Mouse (Mus musculus): ENCODE data around the gene Ahsa1.

The Ahsa1 gene

DNA sequence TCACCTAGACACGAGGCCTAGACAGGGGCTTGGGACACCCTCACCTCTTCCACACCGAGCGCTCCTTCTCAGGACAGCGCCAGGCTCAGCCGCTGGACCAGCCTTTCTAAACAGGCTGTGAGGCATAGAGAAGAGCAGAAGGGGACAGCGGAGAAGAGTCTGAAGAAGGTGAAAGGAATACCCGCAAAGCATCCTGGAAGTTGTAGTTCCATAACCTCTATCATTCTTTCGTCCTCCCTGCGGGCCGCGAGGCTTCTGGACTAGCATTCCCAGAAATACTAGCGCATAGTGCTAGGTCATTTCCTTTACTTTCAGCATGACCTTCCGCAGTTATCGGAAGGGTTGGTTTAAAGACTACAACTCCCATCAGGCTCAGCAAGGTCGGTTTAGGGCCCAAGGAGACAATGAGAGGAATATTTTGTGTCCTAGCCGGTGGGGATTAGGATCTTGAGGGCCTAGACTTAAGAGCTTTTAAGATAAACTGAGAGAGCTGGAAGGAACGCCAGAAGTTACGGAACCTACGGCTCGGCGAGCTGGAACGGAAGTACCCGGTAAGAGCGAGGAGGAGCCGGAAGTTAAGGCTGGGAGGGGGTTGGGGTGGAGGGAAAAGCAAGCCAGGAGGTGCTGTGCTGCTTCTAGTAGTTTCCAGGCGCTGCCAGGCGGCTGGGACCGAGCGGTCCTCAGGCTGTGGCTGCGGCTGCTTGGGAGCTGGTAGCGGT lies at the start of gene Ahsa1, which contains the start of gene Vipas39:
TSS of gene Ahsa1 (plus strand) at position 372 of the 719 bp plus-strand sequence.
TSS of gene Vipas39 (minus strand) at position 149 of the 719 bp plus-strand sequence.
- H3K27me3 ChIP-seq (ENCODE audit: control insufficient read depth, insufficient read depth, low read length, poor library complexity, severe bottlenecking), result no peaks in the 10 kb centered on the region
- peaks cover 16% of the 10 kb centered on the region for H3K36me3 ChIP-seq (ENCODE audit: control insufficient read depth, insufficient read depth, low read length, poor library complexity, severe bottlenecking)
- DNase-seq (ENCODE audit: low read depth, low spot score), result peak; percentile 96

GRCm38 (mm10) chr12:87217596-87217995 lies 48.7 kb upstream of the Ahsa1 start:
- no peak for DNase-seq (ENCODE audit: low read depth, low spot score)
- Histone ChIP-seq H3K36me3 (ENCODE audit: control insufficient read depth, insufficient read depth, low read length, poor library complexity, severe bottlenecking) (peaks cover 3% of the 10 kb centered on the region; the same call in 1 of the 2 replicates), H3K27me3 (ENCODE audit: control insufficient read depth, insufficient read depth, low read length, poor library complexity, severe bottlenecking) (no peaks in the 10 kb centered on the region)

DNA sequence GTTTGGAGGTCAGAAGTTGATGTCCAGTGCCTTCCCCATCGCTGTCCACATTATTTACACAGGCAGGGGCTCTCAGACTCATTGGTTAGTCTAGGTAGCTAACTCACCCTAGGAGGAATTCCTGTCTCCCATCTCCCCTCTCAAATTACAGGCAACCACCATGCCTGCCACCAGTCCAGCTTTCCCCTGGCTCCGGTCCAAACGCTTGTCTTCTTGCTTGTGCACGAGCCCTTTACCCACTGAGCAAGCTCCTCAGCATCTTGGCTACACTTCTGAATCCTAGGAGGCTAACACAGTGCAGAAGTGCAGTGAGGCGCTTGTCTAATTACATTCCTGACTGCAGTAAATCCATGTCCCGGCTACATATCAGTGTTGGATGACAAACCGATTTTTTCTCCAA lies 46.9 kb upstream of the Ahsa1 start:
- Histone ChIP-seq H3K27me3 (ENCODE audit: control insufficient read depth, insufficient read depth, low read length, poor library complexity, severe bottlenecking) (no peaks in the 10 kb centered on the region), H3K36me3 (ENCODE audit: control insufficient read depth, insufficient read depth, low read length, poor library complexity, severe bottlenecking) (peaks cover 3% of the 10 kb centered on the region; the same call in 1 of the 2 replicates)
- DNase-seq (ENCODE audit: low read depth, low spot score), result no peak

- DNase-seq (ENCODE audit: low read depth, low spot score), result no peak
- H3K27me3 ChIP-seq (ENCODE audit: control insufficient read depth, insufficient read depth, low read length, poor library complexity, severe bottlenecking), result no peaks in the 10 kb centered on the region
- H3K36me3 ChIP-seq (ENCODE audit: control insufficient read depth, insufficient read depth, low read length, poor library complexity, severe bottlenecking), result peaks cover 3% of the 10 kb centered on the region; the same call in 1 of the 2 replicates
These were observed 41.3 kb upstream of the Ahsa1 start for GRCm38 (mm10) chr12:87224950-87225349.

GRCm38 (mm10) chr12:87226801-87227200 lies 39.5 kb upstream of the Ahsa1 start:
- no peak for DNase-seq (ENCODE audit: low read depth, low spot score)
- no peaks in the 10 kb centered on the region for H3K36me3 ChIP-seq (ENCODE audit: control insufficient read depth, insufficient read depth, low read length, poor library complexity, severe bottlenecking)
- no peaks in the 10 kb centered on the region for H3K27me3 ChIP-seq (ENCODE audit: control insufficient read depth, insufficient read depth, low read length, poor library complexity, severe bottlenecking)

DNA sequence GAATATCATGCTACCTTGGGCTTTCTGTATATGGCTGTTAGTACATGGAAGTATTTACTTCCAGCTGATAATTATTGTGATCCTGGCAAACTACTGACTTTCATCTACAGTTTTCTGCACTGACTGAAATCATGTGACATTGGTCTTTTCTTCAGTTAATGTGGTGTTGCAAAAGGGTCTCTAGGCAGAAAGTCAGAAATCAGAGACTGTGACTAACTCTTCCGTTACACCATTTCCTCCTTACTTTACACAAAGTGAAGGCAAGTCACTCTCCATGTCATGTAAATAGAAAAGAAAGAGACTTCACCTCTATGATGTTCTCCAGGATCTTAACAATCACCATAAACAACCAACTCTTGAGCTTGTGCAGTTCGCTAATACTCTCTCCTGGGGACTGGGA lies 36.6 kb upstream of the Ahsa1 start:
- DNase-seq (ENCODE audit: low read depth, low spot score), result no peak
- Histone ChIP-seq H3K27me3 (ENCODE audit: control insufficient read depth, insufficient read depth, low read length, poor library complexity, severe bottlenecking) (no peaks in the 10 kb centered on the region), H3K36me3 (ENCODE audit: control insufficient read depth, insufficient read depth, low read length, poor library complexity, severe bottlenecking) (no peaks in the 10 kb centered on the region)

GRCm38 (mm10) chr12:87230379-87230895 lies 35.8 kb upstream of the Ahsa1 start:
- H3K36me3 ChIP-seq (ENCODE audit: control insufficient read depth, insufficient read depth, low read length, poor library complexity, severe bottlenecking), result no peaks in the 10 kb centered on the region
- no peaks in the 10 kb centered on the region for H3K27me3 ChIP-seq (ENCODE audit: control insufficient read depth, insufficient read depth, low read length, poor library complexity, severe bottlenecking)
- no peak for DNase-seq (ENCODE audit: low read depth, low spot score)

DNA sequence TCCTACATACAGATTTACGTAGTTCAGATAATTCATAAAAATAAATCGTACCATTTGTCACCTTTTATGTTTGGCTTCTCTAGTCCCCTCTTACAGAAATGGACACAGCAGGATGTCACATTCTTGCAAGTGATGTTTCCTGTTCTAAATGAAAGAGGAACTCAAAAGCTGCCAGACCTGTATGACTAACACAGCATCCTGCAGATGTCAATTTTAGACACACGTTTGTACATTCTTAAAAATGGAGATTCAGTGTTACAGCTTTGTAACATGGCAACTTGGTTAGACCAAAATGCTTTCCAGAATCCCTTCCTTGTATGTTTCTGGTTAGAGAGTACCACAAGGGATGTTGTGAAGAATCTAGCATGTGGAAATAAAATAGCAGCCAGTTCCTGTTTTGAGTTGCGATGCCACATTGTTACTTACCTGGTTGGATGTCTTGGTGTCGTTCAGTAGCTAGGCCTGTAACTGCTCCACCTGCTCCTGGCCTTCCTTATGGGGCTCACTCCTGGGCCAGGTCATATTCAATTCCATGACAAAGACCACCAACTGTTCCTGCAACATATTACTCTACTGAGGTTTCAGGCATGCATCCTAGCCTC lies 29.3 kb upstream of the Ahsa1 start:
- Histone ChIP-seq H3K27me3 (ENCODE audit: control insufficient read depth, insufficient read depth, low read length, poor library complexity, severe bottlenecking) (no peaks in the 10 kb centered on the region), H3K36me3 (ENCODE audit: control insufficient read depth, insufficient read depth, low read length, poor library complexity, severe bottlenecking) (peaks cover 10% of the 10 kb centered on the region; the same call in 1 of the 2 replicates)
- peak; percentile 68 for DNase-seq (ENCODE audit: low read depth, low spot score)

GRCm38 (mm10) chr12:87238632-87239031 lies 27.6 kb upstream of the Ahsa1 start, which contains the start of gene Noxred1:
Gene Noxred1, minus strand, starts transcription at chr12:87238732.
- DNase-seq (ENCODE audit: low read depth, low spot score), result no peak
- peaks cover 13% of the 10 kb centered on the region for H3K36me3 ChIP-seq (ENCODE audit: control insufficient read depth, insufficient read depth, low read length, poor library complexity, severe bottlenecking)
- H3K27me3 ChIP-seq (ENCODE audit: control insufficient read depth, insufficient read depth, low read length, poor library complexity, severe bottlenecking), result no peaks in the 10 kb centered on the region

- H3K27me3 ChIP-seq (ENCODE audit: control insufficient read depth, insufficient read depth, low read length, poor library complexity, severe bottlenecking), result no peaks in the 10 kb centered on the region
- no peak for DNase-seq (ENCODE audit: low read depth, low spot score)
- peaks cover 14% of the 10 kb centered on the region for H3K36me3 ChIP-seq (ENCODE audit: control insufficient read depth, insufficient read depth, low read length, poor library complexity, severe bottlenecking)
These were observed 16.1 kb upstream of the Ahsa1 start for GRCm38 (mm10) chr12:87250161-87250560.

DNA sequence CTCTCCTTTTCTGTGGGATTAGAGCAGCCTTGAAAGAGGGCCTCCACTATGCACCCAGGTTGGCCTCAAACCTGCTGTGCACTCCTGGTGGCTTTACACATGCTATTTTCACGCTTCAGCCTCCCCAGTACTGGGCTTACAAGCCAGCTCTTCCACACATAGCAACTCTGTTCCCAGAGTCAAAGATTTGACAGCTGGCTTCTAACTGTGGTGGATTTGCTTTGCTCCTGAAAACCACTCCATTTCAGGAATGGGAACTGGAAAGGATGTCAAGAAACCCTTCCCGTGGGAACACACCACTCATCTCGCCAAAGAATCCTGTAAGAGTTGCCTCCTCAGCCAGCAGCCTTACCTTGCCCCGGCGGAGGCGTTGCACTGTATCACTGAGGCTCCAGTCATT lies 12.4 kb upstream of the Ahsa1 start:
- no peak for DNase-seq (ENCODE audit: low read depth, low spot score)
- H3K36me3 ChIP-seq (ENCODE audit: control insufficient read depth, insufficient read depth, low read length, poor library complexity, severe bottlenecking), result peaks cover 23% of the 10 kb centered on the region
- H3K27me3 ChIP-seq (ENCODE audit: control insufficient read depth, insufficient read depth, low read length, poor library complexity, severe bottlenecking), result no peaks in the 10 kb centered on the region

- H3K27me3 ChIP-seq (ENCODE audit: control insufficient read depth, insufficient read depth, low read length, poor library complexity, severe bottlenecking), result no peaks in the 10 kb centered on the region
- peaks cover 26% of the 10 kb centered on the region for H3K36me3 ChIP-seq (ENCODE audit: control insufficient read depth, insufficient read depth, low read length, poor library complexity, severe bottlenecking)
- no peak for DNase-seq (ENCODE audit: low read depth, low spot score)
These were observed 9.7 kb upstream of the Ahsa1 start for GRCm38 (mm10) chr12:87256629-87257028.

- no peak for DNase-seq (ENCODE audit: low read depth, low spot score)
- Histone ChIP-seq H3K36me3 (ENCODE audit: control insufficient read depth, insufficient read depth, low read length, poor library complexity, severe bottlenecking) (peaks cover 21% of the 10 kb centered on the region), H3K27me3 (ENCODE audit: control insufficient read depth, insufficient read depth, low read length, poor library complexity, severe bottlenecking) (no peaks in the 10 kb centered on the region)
These were observed 5.7 kb upstream of the Ahsa1 start for GRCm38 (mm10) chr12:87260562-87260961.

- H3K27me3 ChIP-seq (ENCODE audit: control insufficient read depth, insufficient read depth, low read length, poor library complexity, severe bottlenecking), result no peaks in the 10 kb centered on the region
- DNase-seq (ENCODE audit: low read depth, low spot score), result no peak
- H3K36me3 ChIP-seq (ENCODE audit: control insufficient read depth, insufficient read depth, low read length, poor library complexity, severe bottlenecking), result peaks cover 11% of the 10 kb centered on the region
These were observed 835 bp upstream of the Ahsa1 start for GRCm38 (mm10) chr12:87265444-87265843.

Data from splenic B cell, adult 2 months (primary cell).